Comparison of ENCODE assay signal across 9 mouse cellular contexts in the genomic region with DNA sequence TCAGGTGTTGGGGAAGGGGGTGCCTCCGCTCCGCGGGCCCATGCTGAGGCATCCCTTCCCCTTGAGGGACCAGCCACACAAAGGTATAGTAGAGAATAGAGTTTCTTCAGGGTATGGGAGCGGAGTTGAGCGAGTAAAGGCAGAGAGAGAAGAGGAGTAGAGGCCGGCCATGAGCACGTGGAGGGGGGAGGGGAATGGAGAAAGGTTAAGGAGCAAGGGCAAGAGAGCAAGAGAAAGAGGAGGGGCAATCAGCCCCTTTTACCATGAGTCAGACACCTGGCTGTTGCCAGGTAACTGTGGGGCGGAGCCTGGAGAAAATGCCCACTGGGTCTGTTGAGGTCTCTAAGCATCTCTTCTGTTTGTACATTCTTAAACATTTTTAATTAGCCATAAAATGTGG. TPM values are rescaled to one million over a fixed set of nuclear protein-coding genes. Genes with fewer than 3 reads are reported as not detected.
DNase-seq lines count a peak whose midpoint lies in the region; ATAC-seq and TF ChIP-seq lines count a peak whose summit lies in the region.
"Had no signal": no experiment of that assay in that cellular context is flagged by ENCODE, and none has a peak within 500 bp of the region (broad histone marks: within the 10 kb centered on the region; RNA-seq: fewer than 3 reads in every experiment).

No protein-coding gene starts in this region.

- dilution Hi-C loops in CH12.LX (cut with MboI; ENCODE audit: extremely low pct_ligation_motif_present, extremely low pct_unique_long_range_greater_than_20kb, low sequenced_read_pairs), result no loop called here

- DNase-seq in heart, embryonic 10.5 days (ENCODE audit: low spot score), result peak; percentile 69
- no peak for DNase-seq in heart, adult 2 months
- no peak for DNase-seq in CH12.LX (ENCODE audit: extremely low read depth)
- no peak for DNase-seq in urinary bladder, postnatal 10 days (ENCODE audit: low spot score)
- DNase-seq in natural killer cell, adult 2 months (ENCODE audit: low spot score in 2 of 2), result no peak
- no peak for DNase-seq in layer of hippocampus, adult 18-20 months (ENCODE audit: low spot score in 2 of 2)
- DNase-seq: right cerebral cortex, postnatal 14 days had no signal

- peaks cover 7% of the 10 kb centered on the region; the same call in 1 of the 2 replicates for H3K79me2 ChIP-seq in heart, adult 2 months (replicated peaks; ENCODE audit: control insufficient read depth, insufficient read depth, low read length)
- H3K79me2 ChIP-seq in CH12.LX (replicated peaks; ENCODE audit: control insufficient read depth, extremely low read depth, insufficient read depth, poor library complexity, severe bottlenecking), result peaks cover 4% of the 10 kb centered on the region; the same call in 1 of the 2 replicates

- no peak for TF ChIP-seq POLR2A in heart, adult 2 months (IDR thresholded peaks at IDR 0.05; ENCODE audit: insufficient read depth, low read depth, low read length)
- TF ChIP-seq POLR2A in CH12.LX (IDR thresholded peaks at IDR 0.05; ENCODE audit: low read depth, low read length), result no peak

- H3K4me2 ChIP-seq in CH12.LX (ENCODE audit: insufficient read depth, low read depth, poor library complexity, severe bottlenecking), result peak overlapping the region; percentile 77
- H3K4me2 ChIP-seq in forebrain, embryonic 15.5 days (replicated peaks), result peak overlapping the region; percentile 85
- H3K4me2 ChIP-seq in liver, embryonic 15.5 days, result peak overlapping the region; percentile 97

- ATAC-seq in forebrain, embryonic 15.5 days (replicated peaks), result no peak
- no peak for ATAC-seq in liver, embryonic 15.5 days (ENCODE audit: insufficient read depth)

- H3K9me3 ChIP-seq in heart, embryonic 10.5 days, result no peaks in the 10 kb centered on the region
- no peaks in the 10 kb centered on the region for H3K9me3 ChIP-seq in CH12.LX (replicated peaks; ENCODE audit: low read length)
- H3K9me3 ChIP-seq in forebrain, embryonic 15.5 days, result no peaks in the 10 kb centered on the region
- H3K9me3 ChIP-seq in liver, embryonic 15.5 days (replicated peaks), result no peaks in the 10 kb centered on the region

- H3K4me3 ChIP-seq in heart, embryonic 10.5 days, result peak overlapping the region; percentile 96
- H3K4me3 ChIP-seq in heart, adult 2 months, result no peak overlapping the region
- H3K4me3 ChIP-seq in CH12.LX (replicated peaks in 1 of 3; ENCODE audit: low read depth in 2 of 3, low read length in 2 of 3, poor library complexity in 1 of 3), result peak overlapping the region in 1 of 3 experiments; percentile 82
- H3K4me3 ChIP-seq in forebrain, embryonic 15.5 days, result peak overlapping the region; percentile 79
- peak overlapping the region; percentile 82 for H3K4me3 ChIP-seq in liver, embryonic 15.5 days (replicated peaks)

- no peak for TF ChIP-seq EP300 in heart, adult 2 months (IDR thresholded peaks at IDR 0.05; ENCODE audit: insufficient read depth, low read depth, low read length)
- no peak for TF ChIP-seq EP300 in CH12.LX (IDR thresholded peaks at IDR 0.05; ENCODE audit: low read length)

- 19% methylated on average over 8 of the region's 8 CpGs for whole genome bisulfite sequencing in heart, embryonic 10.5 days
- WGBS in heart, adult 2 months, result 46% methylated on average over 8 of the region's 8 CpGs
- 17% methylated on average over 8 of the region's 8 CpGs for whole genome bisulfite sequencing in forebrain, embryonic 15.5 days
- 37% methylated on average over 8 of the region's 8 CpGs for WGBS in liver, embryonic 15.5 days (ENCODE audit: insufficient replicate concordance)

- TF ChIP-seq CTCF in heart, adult 2 months (IDR thresholded peaks at IDR 0.05), result no peak
- TF ChIP-seq CTCF in CH12.LX (conservative IDR thresholded peaks at IDR 0.05 in 1 of 2, IDR thresholded peaks at IDR 0.05 in 1 of 2; ENCODE audit: low read depth in 2 of 2, low read length in 2 of 2), result no peak

- H3K36me3 ChIP-seq in heart, embryonic 10.5 days, result no peaks in the 10 kb centered on the region
- H3K36me3 ChIP-seq in heart, adult 2 months (ENCODE audit: control insufficient read depth, insufficient read depth, low read length), result peaks cover 10% of the 10 kb centered on the region
- peaks cover 0 to 16% of the 10 kb centered on the region in 2 experiments for H3K36me3 ChIP-seq in CH12.LX (replicated peaks in 1 of 2; ENCODE audit: control insufficient read depth in 1 of 2, insufficient read depth in 1 of 2, low read length in 1 of 2)
- H3K36me3 ChIP-seq in forebrain, embryonic 15.5 days, result no peaks in the 10 kb centered on the region
- H3K36me3 ChIP-seq in liver, embryonic 15.5 days (replicated peaks), result peaks cover 9% of the 10 kb centered on the region

- no peak overlapping the region for H3K27ac ChIP-seq in heart, embryonic 10.5 days
- no peak overlapping the region for H3K27ac ChIP-seq in heart, adult 2 months
- no peak overlapping the region for H3K27ac ChIP-seq in CH12.LX (ENCODE audit: insufficient read depth, low read depth)
- no peak overlapping the region for H3K27ac ChIP-seq in forebrain, embryonic 15.5 days (replicated peaks)
- H3K27ac ChIP-seq in liver, embryonic 15.5 days (replicated peaks), result peak overlapping the region; percentile 96; the same call in 1 of the 2 replicates

- no peak for TF ChIP-seq RAD21 in CH12.LX (IDR thresholded peaks at IDR 0.05; ENCODE audit: low read depth, low read length)

- peaks cover 27% of the 10 kb centered on the region for H3K4me1 ChIP-seq in heart, embryonic 10.5 days
- peaks cover 1% of the 10 kb centered on the region; the same call in 1 of the 2 replicates for H3K4me1 ChIP-seq in heart, adult 2 months (ENCODE audit: control insufficient read depth, insufficient read depth, low read length)
- peaks cover 11 to 52% of the 10 kb centered on the region in 2 experiments for H3K4me1 ChIP-seq in CH12.LX (ENCODE audit: control insufficient read depth in 1 of 2, insufficient read depth in 2 of 2)
- peaks cover 42% of the 10 kb centered on the region for H3K4me1 ChIP-seq in forebrain, embryonic 15.5 days
- H3K4me1 ChIP-seq in liver, embryonic 15.5 days (replicated peaks), result peaks cover 61% of the 10 kb centered on the region

- H3K9ac ChIP-seq in heart, adult 2 months (ENCODE audit: low read depth, low read length), result no peak overlapping the region
- H3K9ac ChIP-seq in CH12.LX (ENCODE audit: insufficient read depth, low read depth), result no peak overlapping the region
- H3K9ac ChIP-seq in forebrain, embryonic 15.5 days (replicated peaks), result peak overlapping the region; percentile 95; the same call in 1 of the 2 replicates
- H3K9ac ChIP-seq in liver, embryonic 15.5 days, result peak overlapping the region; percentile 97

- H3K27me3 ChIP-seq in heart, embryonic 10.5 days (ENCODE audit: insufficient read depth, poor library complexity, severe bottlenecking), result no peaks in the 10 kb centered on the region
- H3K27me3 ChIP-seq in heart, adult 2 months (ENCODE audit: control insufficient read depth, insufficient read depth, low read length), result no peaks in the 10 kb centered on the region
- H3K27me3 ChIP-seq in CH12.LX (replicated peaks), result peaks cover 16% of the 10 kb centered on the region
- no peaks in the 10 kb centered on the region for H3K27me3 ChIP-seq in forebrain, embryonic 15.5 days
- no peaks in the 10 kb centered on the region for H3K27me3 ChIP-seq in liver, embryonic 15.5 days

- in situ Hi-C loops in CH12.LX (cut with MboI; ENCODE audit: low pct_ligation_motif_present, low pct_unique_long_range_greater_than_20kb, low sequenced_read_pairs), result loop anchor here (5.0 kb wide), 1 partner anchor 34 kb away; no protein-coding TSS in a partner anchor

- intact Hi-C loops in heart, adult 2 months (cut with DNase I), result no loop called here

TF ChIP-seq in CH12.LX, 34 proteins besides CTCF, POLR2A, EP300 and RAD21:
- TF ChIP-seq MYC (IDR thresholded peaks at IDR 0.05; ENCODE audit: low read depth, low read length), result peak; percentile 75
- no peak for TF ChIP-seq NELFE (IDR thresholded peaks at IDR 0.05; ENCODE audit: low read depth, low read length)
- TF ChIP-seq BHLHE40 (IDR thresholded peaks at IDR 0.05; ENCODE audit: low read depth, low read length), result 0 out of 2 replicates have a peak, but pooled peaks have one; percentile 16
- TF ChIP-seq GABPA (IDR thresholded peaks at IDR 0.05; ENCODE audit: insufficient replicate concordance, low read depth, low read length), result no peak
- TF ChIP-seq PAX5 (IDR thresholded peaks at IDR 0.05; ENCODE audit: low read length), result no peak

RNA-seq across cellular contexts. Expression of a gene that starts 1.0 kb away (rescaled TPM):
- polyA plus RNA-seq in heart, embryonic 10.5 days (2016; fragmentation: Nextera tagmentation; extraction: Ambion mirVana), result 16.5 and 21.8 TPM in 2 replicates
- total RNA-seq in heart, adult 2 months (2021), result 1 to 10 TPM; 2.5 to 2.6 TPM
- polyA plus RNA-seq in heart, adult 2 months (2012; rRNA removed), result 2.1 and 3.1 TPM in 2 replicates
- 15.9 and 18.3 TPM in 2 replicates for total RNA-seq in CH12.LX (2012; rRNA removed)
- total RNA-seq in CH12.LX (2014; rRNA removed), result 12.1 and 13.6 TPM in 2 replicates
- polyA plus RNA-seq in CH12.LX (2012; ENCODE audit: insufficient read length, low read depth), result 15.3 and 17.6 TPM in 2 replicates
- 22.4 and 23.7 TPM in 2 replicates for polyA plus RNA-seq in forebrain, embryonic 15.5 days (2015; fragmentation: Nextera tagmentation; extraction: Ambion mirVana)
- polyA plus RNA-seq in liver, embryonic 15.5 days (2015; fragmentation: Nextera tagmentation; extraction: Ambion mirVana), result 16.1 and 18.7 TPM in 2 replicates
- total RNA-seq in layer of hippocampus, adult 18-20 months (2021), result 1 to 10 TPM; 5.6 to 6.4 TPM

RNA-seq across cellular contexts. Expression of a gene that starts 2.0 kb away (rescaled TPM):
- 8.9 and 14.2 TPM in 2 replicates for polyA plus RNA-seq in heart, embryonic 10.5 days (2016; fragmentation: Nextera tagmentation; extraction: Ambion mirVana)
- 10 to 100 TPM; 49.9 to 61.9 TPM for total RNA-seq in heart, adult 2 months (2021)
- 43.2 and 67.5 TPM in 2 replicates for polyA plus RNA-seq in heart, adult 2 months (2012; rRNA removed)
- 5.7 and 6.4 TPM in 2 replicates for total RNA-seq in CH12.LX (2012; rRNA removed)
- 6.8 and 7.3 TPM in 2 replicates for total RNA-seq in CH12.LX (2014; rRNA removed)
- polyA plus RNA-seq in CH12.LX (2012; ENCODE audit: insufficient read length, low read depth), result 6.6 and 6.9 TPM in 2 replicates
- polyA plus RNA-seq in forebrain, embryonic 15.5 days (2015; fragmentation: Nextera tagmentation; extraction: Ambion mirVana), result 33.1 and 40.1 TPM in 2 replicates
- polyA plus RNA-seq in liver, embryonic 15.5 days (2015; fragmentation: Nextera tagmentation; extraction: Ambion mirVana), result 5.0 and 5.3 TPM in 2 replicates
- 10 to 100 TPM; 66.5 to 67.3 TPM for total RNA-seq in layer of hippocampus, adult 18-20 months (2021)

Comparison
In these comparisons a context has a peak if more than half of its experiments do, and no peak if none do; other contexts are left out.
1. H3K9ac ChIP-seq: peak in forebrain, embryonic 15.5 days (single experiment) and liver, embryonic 15.5 days (single experiment); none in heart, adult 2 months (single experiment) and CH12.LX (single experiment).
2. Peak in every context shown above with its lines, with median percentiles within 50 percentile points of each other: H3K4me2 ChIP-seq.